Comparison of ENCODE assay signal across 9 mouse cellular contexts in the genomic region with DNA sequence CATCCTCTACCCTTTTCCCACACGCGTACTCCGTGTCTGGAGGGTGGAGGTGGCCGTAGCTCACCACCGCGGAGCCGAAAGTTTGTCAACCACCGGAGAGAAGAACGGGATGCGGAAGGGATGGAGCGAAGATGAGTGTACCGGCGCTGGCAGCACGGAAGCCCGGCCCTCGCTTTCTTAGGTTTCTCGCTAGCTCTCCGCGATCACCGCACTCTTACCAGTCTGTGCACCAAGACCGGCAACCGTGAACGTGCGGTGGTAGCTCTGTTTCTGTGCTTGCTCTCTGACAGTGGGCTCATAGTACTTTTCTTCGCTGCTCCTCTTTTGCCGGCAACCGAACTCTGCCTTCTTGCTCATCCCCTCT. TPM values are rescaled to one million over a fixed set of nuclear protein-coding genes. Genes with fewer than 3 reads are reported as not detected.
DNase-seq lines count a peak whose midpoint lies in the region; ATAC-seq and TF ChIP-seq lines count a peak whose summit lies in the region.
"Had no signal": no experiment of that assay in that cellular context is flagged by ENCODE, and none has a peak within 500 bp of the region (broad histone marks: within the 10 kb centered on the region; RNA-seq: fewer than 3 reads in every experiment).

No protein-coding gene starts in this region.

- H3K27me3 ChIP-seq in embryonic facial prominence, embryonic 12.5 days, result no peaks in the 10 kb centered on the region
- H3K27me3 ChIP-seq in midbrain, postnatal 0 days (ENCODE audit: insufficient read depth, low read length), result no peaks in the 10 kb centered on the region

- H3K4me1 ChIP-seq in embryonic facial prominence, embryonic 12.5 days, result peaks cover 20% of the 10 kb centered on the region
- H3K4me1 ChIP-seq in midbrain, postnatal 0 days (ENCODE audit: insufficient read depth, low read length), result peaks cover 7% of the 10 kb centered on the region; the same call in 1 of the 2 replicates

- H3K27ac ChIP-seq in left cerebral cortex, adult 2 months, result peak overlapping the region; percentile 88
- H3K27ac ChIP-seq in embryonic facial prominence, embryonic 12.5 days, result peak overlapping the region; percentile 84
- peak overlapping the region; percentile 80 for H3K27ac ChIP-seq in midbrain, postnatal 0 days (ENCODE audit: low read depth, low read length)

- no peaks in the 10 kb centered on the region for H3K36me3 ChIP-seq in embryonic facial prominence, embryonic 12.5 days
- no peaks in the 10 kb centered on the region for H3K36me3 ChIP-seq in midbrain, postnatal 0 days (ENCODE audit: insufficient read depth, low read length)

- WGBS in embryonic facial prominence, embryonic 12.5 days, result under 1% methylated on average over 27 of the region's 27 CpGs
- 0% methylated on average over 27 of the region's 27 CpGs for WGBS in midbrain, postnatal 0 days

- peak overlapping the region; percentile 87 for H3K4me2 ChIP-seq in embryonic facial prominence, embryonic 12.5 days (replicated peaks)
- H3K4me2 ChIP-seq in midbrain, postnatal 0 days (ENCODE audit: low read depth, low read length, poor library complexity, severe bottlenecking), result peak overlapping the region; percentile 84

- no peak for TF ChIP-seq CTCF in left cerebral cortex, adult 2 months (IDR thresholded peaks at IDR 0.05)
- TF ChIP-seq CTCF in midbrain, postnatal 0 days (IDR thresholded peaks at IDR 0.05), result no peak

- no peaks in the 10 kb centered on the region for H3K9me3 ChIP-seq in embryonic facial prominence, embryonic 12.5 days
- H3K9me3 ChIP-seq in midbrain, postnatal 0 days (ENCODE audit: low read length), result no peaks in the 10 kb centered on the region

- ATAC-seq in embryonic facial prominence, embryonic 12.5 days (ENCODE audit: insufficient number of reproducible peaks, insufficient read depth, low FRiP score, low TSS enrichment), result peak; percentile 55; the same call in 1 of the 2 replicates
- peak; percentile 44 for ATAC-seq in inflammation-experienced regulatory T-cells, adult 6 months
- ATAC-seq in midbrain, postnatal 0 days (ENCODE audit: low FRiP score), result peak; percentile 70

- H3K9ac ChIP-seq in embryonic facial prominence, embryonic 12.5 days, result peak overlapping the region; percentile 87
- H3K9ac ChIP-seq in midbrain, postnatal 0 days (replicated peaks; ENCODE audit: low read length, poor library complexity, severe bottlenecking), result peak overlapping the region; percentile 53

- no peak for DNase-seq in left cerebral cortex, adult 2 months (ENCODE audit: extremely low spot score in 1 of 2, low spot score in 2 of 2)
- no peak for DNase-seq in left cerebral cortex, postnatal 25 days (ENCODE audit: low spot score in 2 of 2)
- DNase-seq in midbrain, postnatal 0 days (ENCODE audit: low spot score), result no peak
- no peak for DNase-seq in adrenal gland, adult 18-20 months (ENCODE audit: low spot score in 2 of 2)
- DNase-seq in urinary bladder, postnatal 36 days (ENCODE audit: low spot score in 2 of 2), result no peak
- no peak for DNase-seq in cerebellum, postnatal 10 days

- intact Hi-C loops in left cerebral cortex, adult 2 months (cut with DNase I), result loop anchor here (5.0 kb wide), 1 partner anchor 989 kb away; the partner anchor contains the start of gene Gatb
- intact Hi-C loops in left cerebral cortex, postnatal 25 days (cut with DNase I), result no loop called here

- H3K4me3 ChIP-seq in left cerebral cortex, adult 2 months, result peak overlapping the region; percentile 78
- peak overlapping the region; percentile 75 for H3K4me3 ChIP-seq in embryonic facial prominence, embryonic 12.5 days
- peak overlapping the region; percentile 60 for H3K4me3 ChIP-seq in midbrain, postnatal 0 days (ENCODE audit: low read depth, low read length)

RNA-seq across cellular contexts. Expression of gene Arfip1, which starts 0.5 kb away (rescaled TPM):
- total RNA-seq in left cerebral cortex, adult 2 months (2021), result 10 to 100 TPM; 15.3 to 16.0 TPM
- 10 to 100 TPM; 17.3 to 19.4 TPM for total RNA-seq in left cerebral cortex, postnatal 25 days (2021)
- polyA plus RNA-seq in embryonic facial prominence, embryonic 12.5 days (2016; fragmentation: Nextera tagmentation; extraction: Ambion mirVana), result 35.8 and 39.6 TPM in 2 replicates
- 10 to 100 TPM; 39.9 to 47.8 (median 42.4) TPM for polyA plus RNA-seq in inflammation-experienced regulatory T-cells, adult 6 months (2017; shearing (Covaris generic))
- 20.2 and 25.4 TPM in 2 replicates for total RNA-seq in midbrain, postnatal 0 days (2014; rRNA removed)
- 20.7 and 21.2 TPM in 2 replicates for polyA plus RNA-seq in midbrain, postnatal 0 days (2015; fragmentation: Nextera tagmentation; extraction: Ambion mirVana)
- total RNA-seq in adrenal gland, adult 18-20 months (2021), result 10 to 100 TPM; 38.6 to 48.6 TPM

RNA-seq across cellular contexts. Expression of gene Tigd4, which starts 10.5 kb away (rescaled TPM):
- not detected for total RNA-seq in left cerebral cortex, adult 2 months (2021)
- under 1 TPM in 1 of 2 experiments, not detected in 1; 0.11 TPM for total RNA-seq in left cerebral cortex, postnatal 25 days (2021)
- 0.12 and 0.14 TPM in 2 replicates for polyA plus RNA-seq in embryonic facial prominence, embryonic 12.5 days (2016; fragmentation: Nextera tagmentation; extraction: Ambion mirVana)
- not detected for polyA plus RNA-seq in inflammation-experienced regulatory T-cells, adult 6 months (2017; shearing (Covaris generic))
- total RNA-seq in midbrain, postnatal 0 days (2014; rRNA removed), result not detected in 2 replicates
- not detected in 2 replicates for polyA plus RNA-seq in midbrain, postnatal 0 days (2015; fragmentation: Nextera tagmentation; extraction: Ambion mirVana)
- total RNA-seq in adrenal gland, adult 18-20 months (2021), result not detected
- total RNA-seq: neutrophil, adult 5-6 weeks had no signal
